Mouse (Mus musculus) forebrain, embryonic 14.5 days (tissue): ENCODE results near the gene Mea1. TPM values are rescaled to one million over a fixed set of nuclear protein-coding genes. Genes with fewer than 3 reads are reported as not detected.

Experiments used
- ATAC-seq: fragments of 200-750 bp; cut with Nextera tagmentation; 2 replicates; pipeline ENCODE4 v1.8.0; 2017; ENCODE audit warnings: mild to moderate bottlenecking, moderate library complexity
- DNase-seq: peaks from one replicate; pipeline ENCODE4 v3.0.0-alpha.2; 2015; ENCODE audit warnings: low spot score
- H3K27ac ChIP-seq: fragments of 300-500 bp; sonication (generic); 2 replicates; pipeline ENCODE4 v1.5.1; 2014; ENCODE audit warnings: low read depth, mild to moderate bottlenecking, control low read depth, low read length, moderate library complexity
- H3K27me3 ChIP-seq: fragments of 300-500 bp; sonication (generic); replicated peaks from 2 replicates; pipeline ENCODE4 v1.6.1; 2014; ENCODE audit warnings: low read length, control low read depth, mixed read lengths; ENCODE audit not compliant: control insufficient read depth, insufficient read depth
- H3K36me3 ChIP-seq: fragments of 300-500 bp; sonication (generic); 2 replicates; pipeline ENCODE4 v1.6.1; 2014; ENCODE audit warnings: low read length, control low read depth; ENCODE audit not compliant: control insufficient read depth, insufficient read depth
- H3K4me1 ChIP-seq: fragments of 300-500 bp; sonication (generic); 2 replicates; pipeline ENCODE4 v1.6.1; 2014; ENCODE audit warnings: antibody characterized with exemption, low read length, control low read depth; ENCODE audit not compliant: control insufficient read depth, insufficient read depth
- H3K4me2 ChIP-seq: fragments of 300-500 bp; sonication (generic); 2 replicates; pipeline ENCODE4 v1.6.1; 2014; ENCODE audit warnings: mild to moderate bottlenecking, control low read depth, low read length
- H3K4me3 ChIP-seq: fragments of 300-500 bp; sonication (generic); 2 replicates; pipeline ENCODE4 v1.5.1; 2014; ENCODE audit warnings: low read depth, low read length, control low read depth
- H3K9ac ChIP-seq: fragments of 300-500 bp; sonication (generic); 2 replicates; pipeline ENCODE4 v1.6.1; 2014; ENCODE audit warnings: mild to moderate bottlenecking, low read length, control low read depth, moderate library complexity
- H3K9me3 ChIP-seq: fragments of 300-500 bp; sonication (generic); replicated peaks from 2 replicates; pipeline ENCODE4 v1.6.1; 2016; ENCODE audit warnings: low read length, control low read depth, mixed read lengths; ENCODE audit not compliant: control insufficient read depth
- WGBS: fragments of 180-500 bp; shearing (Covaris S2); extraction: QIAGEN DNeasy Blood & Tissue Kit; methylation state at CpG from one replicate; pipeline ENCODE4 v1.1.7; 2014; 5-methylcytosine and 5-hydroxymethylcytosine counted together
- polyA plus RNA-seq: library from polyadenylated mRNA; unstranded; fragments of >200 nt; fragmentation: Nextera tagmentation; extraction: Ambion mirVana; gene quantifications from 2 replicates; pipeline ENCODE4 v1.2.1, GENCODE M21; 2014

The Mea1 gene
- 243 and 265 TPM in 2 replicates for polyA plus RNA-seq

GRCm38 (mm10) chr17:46678416-46678815 lies at the start of gene Mea1:
Gene Mea1 (plus strand): TSS chr17:46678793.
- ATAC-seq (no peak), DNase-seq (no peak)
- peak within 1 kb of the TSS; percentile 77 for H3K4me2 ChIP-seq
- H3K4me1 ChIP-seq = peaks cover 21% of the 10 kb centered on the region
- H3K27ac ChIP-seq = no peak within 1 kb of the TSS
- H3K27me3 ChIP-seq = no peaks in the 10 kb centered on the region
- 92% methylated on average over 8 of the region's 9 CpGs for WGBS
- peaks cover 45% of the 10 kb centered on the region for H3K36me3 ChIP-seq
- no peaks in the 10 kb centered on the region for H3K9me3 ChIP-seq
- H3K4me3 ChIP-seq = peak within 1 kb of the TSS; percentile 80
- H3K9ac ChIP-seq = peak within 1 kb of the TSS; percentile 76

GRCm38 (mm10) chr17:46629685-46630441 lies 48.7 kb upstream of the Mea1 start:
- Histone ChIP-seq H3K27me3 (no peaks in the 10 kb centered on the region), H3K4me2 (peak overlapping the region; percentile 70), H3K9me3 (no peaks in the 10 kb centered on the region), H3K36me3 (peaks cover 39% of the 10 kb centered on the region), H3K9ac (peak overlapping the region; percentile 92), H3K4me1 (peaks cover 14% of the 10 kb centered on the region), H3K27ac (peak overlapping the region; percentile 82), H3K4me3 (peak overlapping the region; percentile 90)
- ATAC-seq (peak; percentile 6), DNase-seq (no peak)
- 13% methylated on average over 12 of the region's 12 CpGs for WGBS

GRCm38 (mm10) chr17:46636831-46637523 lies 41.6 kb upstream of the Mea1 start:
- peak; percentile 79 for ATAC-seq
- Histone ChIP-seq H3K27ac (peak overlapping the region; percentile 61; the same call in 1 of the 2 replicates), H3K9ac (no peak overlapping the region; the same call in 1 of the 2 replicates), H3K4me3 (no peak overlapping the region), H3K9me3 (no peaks in the 10 kb centered on the region), H3K27me3 (no peaks in the 10 kb centered on the region), H3K4me1 (peaks cover 7% of the 10 kb centered on the region; the same call in 1 of the 2 replicates), H3K4me2 (peak overlapping the region; percentile 33), H3K36me3 (peaks cover 69% of the 10 kb centered on the region)
- DNase-seq = peak; percentile 90
- 15% methylated on average over 15 of the region's 15 CpGs for WGBS

GRCm38 (mm10) chr17:46639929-46640328 lies 38.7 kb upstream of the Mea1 start:
- 72% methylated on average over 9 of the region's 9 CpGs for WGBS
- Histone ChIP-seq H3K36me3 (peaks cover 55% of the 10 kb centered on the region), H3K27ac (no peak overlapping the region)

GRCm38 (mm10) chr17:46642060-46642459 lies 36.5 kb upstream of the Mea1 start:
- Histone ChIP-seq H3K9ac (no peak overlapping the region), H3K4me1 (peaks cover 12% of the 10 kb centered on the region), H3K9me3 (no peaks in the 10 kb centered on the region), H3K36me3 (peaks cover 46% of the 10 kb centered on the region), H3K27ac (no peak overlapping the region), H3K4me2 (no peak overlapping the region), H3K4me3 (no peak overlapping the region), H3K27me3 (no peaks in the 10 kb centered on the region)
- DNase-seq (no peak), ATAC-seq (no peak)
- 93% methylated on average over 17 of the region's 17 CpGs for WGBS

More at GRCm38 (mm10) chr17:46639929-46640328, 38.7 kb upstream of the Mea1 start:
- H3K9ac ChIP-seq = no peak overlapping the region
- H3K4me1 ChIP-seq = peaks cover 11% of the 10 kb centered on the region
- DNase-seq (no peak), ATAC-seq (no peak)
- H3K27me3 ChIP-seq = no peaks in the 10 kb centered on the region
- H3K9me3 ChIP-seq = no peaks in the 10 kb centered on the region
- no peak overlapping the region for H3K4me2 ChIP-seq
- no peak overlapping the region for H3K4me3 ChIP-seq

GRCm38 (mm10) chr17:46644152-46644805 lies 34.3 kb upstream of the Mea1 start:
- 91% methylated on average over 12 of the region's 12 CpGs for WGBS
- no peaks in the 10 kb centered on the region for H3K27me3 ChIP-seq
- H3K9me3 ChIP-seq = no peaks in the 10 kb centered on the region
- peak overlapping the region; percentile 68; the same call in 1 of the 2 replicates for H3K9ac ChIP-seq
- ATAC-seq = no peak
- peaks cover 12% of the 10 kb centered on the region for H3K4me1 ChIP-seq
- 0 out of 2 replicates have a peak overlapping the region, but pooled peaks have one; percentile 72 for H3K4me3 ChIP-seq
- no peak for DNase-seq
- no peak overlapping the region for H3K27ac ChIP-seq
- H3K36me3 ChIP-seq = peaks cover 45% of the 10 kb centered on the region
- H3K4me2 ChIP-seq = peak overlapping the region; percentile 79

GRCm38 (mm10) chr17:46644916-46645475 lies 33.6 kb upstream of the Mea1 start:
- peaks cover 39% of the 10 kb centered on the region for H3K36me3 ChIP-seq
- 5% methylated on average over 11 of the region's 11 CpGs for WGBS
- no peak for ATAC-seq
- peak overlapping the region; percentile 79 for H3K4me2 ChIP-seq
- peak overlapping the region; percentile 68 for H3K9ac ChIP-seq
- peak overlapping the region; percentile 72 for H3K4me3 ChIP-seq
- no peak for DNase-seq
- no peaks in the 10 kb centered on the region for H3K27me3 ChIP-seq
- H3K4me1 ChIP-seq = peaks cover 15% of the 10 kb centered on the region
- H3K9me3 ChIP-seq = no peaks in the 10 kb centered on the region
- H3K27ac ChIP-seq = no peak overlapping the region

GRCm38 (mm10) chr17:46645561-46646321 lies 32.9 kb upstream of the Mea1 start, which contains the start of the genes Klc4 and Mrpl2:
Gene Klc4 (minus strand): TSS chr17:46646022.
Gene Mrpl2 (plus strand): TSS chr17:46646229.
- Histone ChIP-seq H3K36me3 (peaks cover 32% of the 10 kb centered on the region), H3K27me3 (no peaks in the 10 kb centered on the region), H3K4me2 (peak within 1 kb of the TSS; percentile 86), H3K9me3 (no peaks in the 10 kb centered on the region), H3K9ac (peak within 1 kb of the TSS; percentile 77), H3K4me1 (peaks cover 15% of the 10 kb centered on the region), H3K4me3 (peak within 1 kb of the TSS; percentile 72), H3K27ac (peak within 1 kb of the TSS; percentile 74)
- ATAC-seq (peak; percentile 73), DNase-seq (peak; percentile 98)
- under 1% methylated on average over 53 of the region's 53 CpGs for WGBS
